Mouse (Mus musculus) adrenal gland, postnatal 36 days (tissue): ENCODE measurements at regions not wholly inside any gene's neighbourhood (a gene's known extent, or its start where the extent isn't known, plus 50 kb on each side); places are given as distances from the start of the nearest gene placed in this dataset.

Source experiments
- DNase-seq, 2 experiments: peaks; one replicate each; pipeline ENCODE4 v3.0.0; 2021; ENCODE audit warnings: mixed read lengths in 1 of 2

- no peak for DNase-seq
Measured at GRCm38 (mm10) chr11:82579841-82580415, 184.2 kb downstream of the Cct6b start.

DNA sequence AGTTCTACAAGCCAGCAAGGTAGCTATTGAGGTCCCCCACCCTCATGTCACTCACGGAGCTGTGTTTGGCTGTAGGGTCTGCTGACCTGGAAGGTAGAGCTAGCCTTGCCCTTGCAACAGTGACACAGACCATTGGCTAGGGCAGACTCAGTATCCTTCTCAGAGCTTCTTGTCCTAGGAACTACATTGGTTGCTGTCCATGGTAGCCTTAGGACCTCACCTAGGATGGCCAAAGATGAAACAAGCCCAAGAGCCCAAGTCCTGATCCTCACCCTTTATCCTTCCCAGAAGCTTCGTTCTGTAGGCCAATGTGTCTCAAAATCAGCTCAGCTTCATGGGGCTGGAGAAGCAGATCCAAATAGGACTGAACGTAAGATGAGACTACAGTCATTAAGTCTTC, 187.3 kb downstream of the Tmem132e start:
- DNase-seq = no peak

DNA sequence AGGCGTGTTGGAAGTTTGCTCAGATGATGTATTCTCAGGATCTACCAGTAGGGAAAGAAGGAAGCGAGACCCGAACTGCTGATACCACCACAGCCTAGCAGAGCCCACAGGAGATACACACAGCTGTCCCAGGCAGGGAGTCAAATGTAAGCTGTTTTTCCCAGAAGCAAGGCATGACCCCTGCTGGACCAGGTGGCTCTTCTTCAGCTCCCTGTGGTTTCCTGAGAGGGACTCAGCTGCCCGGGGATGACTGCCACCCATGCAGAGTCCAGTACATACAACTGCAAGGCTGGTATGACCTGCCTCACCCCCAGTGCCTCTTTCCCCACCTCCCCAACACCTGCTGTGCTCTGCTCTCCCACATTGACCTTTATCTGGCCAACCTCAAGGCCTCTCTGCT, 184.4 kb downstream of the Tmem132e start:
- DNase-seq = no peak

DNA sequence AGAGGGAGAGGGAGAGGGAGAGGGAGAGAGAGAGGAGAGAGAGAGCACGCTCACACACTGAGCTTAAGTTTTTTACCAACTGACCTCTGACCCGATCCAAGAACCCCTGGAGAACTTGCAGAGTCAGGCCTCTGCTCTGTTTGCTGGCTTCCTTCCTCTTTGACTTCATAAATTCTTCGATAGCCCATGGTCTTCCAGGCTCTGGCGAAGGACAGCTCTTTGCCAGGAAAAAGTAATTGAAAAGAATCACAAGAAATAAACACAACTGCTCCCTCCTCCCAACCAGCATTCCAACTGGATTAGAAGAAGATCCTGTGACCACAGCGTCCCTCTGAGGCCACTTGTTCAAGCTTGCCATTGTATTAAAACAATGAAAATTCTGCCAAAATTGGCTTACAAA, 182.8 kb downstream of the Tmem132e start:
- no peak for DNase-seq

GRCm38 (mm10) chr11:82569819-82570218, 181.1 kb downstream of the Tmem132e start:
- DNase-seq = no peak

DNA sequence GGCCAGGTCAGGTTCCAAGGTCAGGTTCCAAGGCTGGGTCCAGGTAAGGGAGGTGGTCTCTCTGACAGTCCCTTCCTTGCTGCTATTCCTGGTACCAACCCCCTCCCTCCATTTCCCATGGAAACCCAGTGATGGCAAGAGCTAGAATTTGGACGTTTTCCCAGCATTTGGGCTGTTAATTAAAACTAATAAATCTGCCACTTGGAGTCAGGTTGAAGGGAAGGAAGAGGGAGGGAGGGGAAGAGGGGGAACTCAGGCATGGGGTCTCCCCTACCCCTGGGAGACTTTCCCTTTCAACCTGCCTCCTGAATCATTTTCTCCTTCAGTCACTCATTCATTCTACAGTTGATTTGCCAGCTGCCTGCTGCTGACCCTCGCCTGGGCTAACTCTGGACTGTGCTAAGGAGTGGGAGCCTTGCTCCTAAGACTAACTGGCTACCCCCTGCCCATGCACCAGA, 179.5 kb downstream of the Tmem132e start:
- DNase-seq = no peak

GRCm38 (mm10) chr11:82567014-82567685, 178.4 kb downstream of the Tmem132e start:
- peak; percentile 35 to 56 for DNase-seq

GRCm38 (mm10) chr11:82566092-82566491, 177.4 kb downstream of the Tmem132e start:
- DNase-seq = no peak

- DNase-seq = no peak
Measured at GRCm38 (mm10) chr11:82564181-82564580, 175.5 kb downstream of the Tmem132e start.

GRCm38 (mm10) chr11:82542028-82542427, 153.3 kb downstream of the Tmem132e start:
- no peak for DNase-seq

DNA sequence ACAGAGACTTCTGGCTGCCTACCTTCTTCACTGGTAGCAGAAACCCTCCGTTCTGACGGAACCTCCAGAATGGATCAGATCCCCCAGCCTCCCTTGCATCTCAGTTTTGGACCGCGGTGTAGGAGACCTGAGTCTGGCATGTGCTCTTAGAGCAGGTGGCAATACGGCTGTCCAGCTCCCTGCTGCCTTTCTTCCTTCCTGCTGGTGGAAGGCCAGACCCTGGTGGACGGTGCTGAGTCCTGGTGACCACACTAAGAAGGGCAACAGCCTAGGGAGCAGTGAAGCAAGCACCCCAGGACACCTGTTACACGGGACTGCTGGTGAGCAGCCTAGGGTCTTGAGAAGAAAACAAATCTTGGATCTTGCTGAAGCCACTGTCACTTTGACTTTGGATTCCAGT, 152.7 kb downstream of the Tmem132e start:
- DNase-seq = no peak

DNA sequence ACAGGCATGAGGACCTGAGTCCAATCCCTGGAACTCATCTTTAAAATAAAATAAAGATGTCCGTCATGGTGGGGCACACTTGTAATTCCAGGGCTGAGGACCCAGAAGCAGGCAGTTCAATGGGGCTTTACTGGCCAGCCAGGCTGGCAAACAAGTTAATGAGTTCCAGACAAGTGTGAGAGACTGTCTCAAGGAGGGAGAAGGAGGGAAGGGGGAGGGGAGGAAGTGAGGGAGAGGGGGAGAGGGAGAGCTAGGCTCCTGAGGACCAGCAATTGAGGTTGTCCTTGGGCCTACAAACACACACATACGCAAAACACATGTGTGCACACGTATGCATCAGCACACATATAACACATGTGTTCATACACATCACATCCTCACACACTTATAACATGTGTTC, 149.2 kb downstream of the Tmem132e start:
- DNase-seq = no peak

DNA sequence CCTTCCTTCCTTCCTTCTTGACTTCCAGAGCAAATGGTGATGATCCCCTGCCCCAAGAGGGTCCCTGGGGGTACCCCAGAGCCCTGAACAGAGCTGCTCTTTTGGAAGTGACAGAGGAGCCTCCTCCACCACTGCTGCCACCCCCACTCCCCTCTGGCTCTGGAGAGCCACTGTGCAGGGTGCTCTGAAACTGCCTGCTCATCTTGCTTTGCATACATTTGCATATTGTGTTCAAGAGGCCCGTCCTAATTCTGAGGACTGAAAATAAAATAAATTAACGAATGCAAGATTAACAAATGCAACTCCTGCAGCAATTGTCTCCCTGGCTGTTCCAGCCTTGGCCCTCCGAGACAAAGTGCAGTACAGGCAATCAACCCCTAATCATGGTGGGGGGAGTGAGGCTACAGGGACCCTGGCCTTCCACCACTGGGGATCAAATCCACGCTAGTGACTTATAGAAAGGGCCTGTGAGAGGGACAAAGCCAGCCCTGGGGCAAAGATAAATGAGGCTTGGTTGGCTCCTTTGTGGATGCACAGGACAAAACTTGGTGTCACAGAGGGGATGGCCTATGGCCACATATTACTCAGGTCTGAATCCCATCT, 134.6 kb downstream of the Tmem132e start:
- DNase-seq = no peak

- no peak for DNase-seq
Measured at GRCm38 (mm10) chr11:82521383-82521782, 132.7 kb downstream of the Tmem132e start.

- DNase-seq = no peak
Measured at GRCm38 (mm10) chr11:82518691-82519090, 130.0 kb downstream of the Tmem132e start.

DNA sequence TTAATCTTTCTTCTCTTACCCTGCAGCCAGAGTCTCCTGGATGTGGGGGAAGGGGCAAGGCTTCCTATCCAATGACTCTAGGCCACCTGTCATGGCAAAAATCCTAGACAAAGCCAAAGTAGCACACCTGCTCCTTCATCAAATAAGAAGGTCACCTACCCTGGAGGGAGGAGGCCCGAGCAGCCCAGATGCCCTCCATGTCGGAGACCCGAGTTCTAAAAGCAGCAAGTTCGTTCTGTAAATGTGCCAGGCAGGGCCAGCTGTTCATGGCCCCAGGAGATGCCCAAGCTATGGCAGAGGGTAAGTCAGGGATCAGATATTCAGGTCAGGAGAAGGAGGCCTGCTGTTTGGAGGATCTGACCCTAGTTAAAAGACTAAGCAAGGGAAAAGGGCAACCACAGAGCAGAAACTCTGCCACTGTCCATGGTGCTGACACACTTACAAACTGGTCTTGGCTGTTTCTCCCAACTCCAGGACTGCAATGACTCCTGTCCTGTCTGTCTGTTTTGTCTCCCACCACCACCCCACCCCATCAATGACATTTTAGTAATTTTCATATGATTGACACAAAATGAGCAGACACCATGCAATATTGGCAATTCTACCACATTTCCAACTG, 125.9 kb downstream of the Tmem132e start:
- peak; percentile 3 to 28 for DNase-seq

- DNase-seq = no peak
Measured at GRCm38 (mm10) chr11:82508564-82508963, 119.9 kb downstream of the Tmem132e start.
